Mouse (Mus musculus): ENCODE measurements around the gene Napsa.

Napsa gene

DNA sequence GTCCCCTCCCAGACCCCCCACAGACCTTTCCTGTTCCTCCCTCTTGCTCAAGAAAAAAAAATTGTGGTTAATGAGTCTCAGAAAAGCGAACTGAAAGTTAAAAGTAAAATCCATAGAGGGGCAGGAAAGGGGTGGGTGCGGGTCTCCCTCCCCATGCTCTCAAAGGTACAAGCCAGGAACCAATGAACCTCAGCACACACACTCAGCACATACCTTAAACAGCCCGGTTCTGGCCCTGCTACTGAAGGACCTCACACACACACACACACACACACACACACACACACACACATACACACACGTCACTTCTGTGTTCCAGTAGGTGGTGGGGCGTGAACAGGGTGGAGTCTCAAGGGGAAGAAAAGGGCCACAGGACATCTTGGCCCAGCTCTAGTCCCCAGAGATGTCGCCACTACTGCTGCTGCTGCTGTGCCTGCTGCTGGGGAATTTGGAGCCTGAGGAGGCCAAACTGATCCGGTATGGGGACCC is at the start of gene Napsa:
Gene Napsa, plus strand, starts transcription at position 168 of the 489 bp plus-strand sequence.
- DNase-seq (ENCODE audit: low spot score): no peak

DNA sequence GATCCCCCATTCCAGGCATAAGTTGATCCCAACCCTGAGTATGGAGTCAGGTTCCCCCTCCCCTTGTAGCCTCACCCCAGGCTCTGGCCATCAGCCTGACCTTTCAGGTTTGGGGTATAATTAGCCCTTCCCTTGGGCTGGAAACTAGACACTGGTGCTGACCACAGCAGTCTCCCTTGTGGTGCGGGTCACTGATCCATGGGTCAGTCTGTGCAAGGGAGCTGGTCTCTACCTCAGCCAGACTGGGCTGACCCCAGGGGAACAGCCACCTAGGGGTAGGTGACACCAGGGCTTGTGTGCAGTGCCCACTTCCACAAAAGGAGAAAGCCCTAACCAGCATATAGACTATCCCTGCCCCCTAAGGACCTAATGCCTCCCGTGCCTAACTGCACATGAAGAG is 49.1 kb upstream of the Napsa start:
- no peak for DNase-seq (ENCODE audit: low spot score)

DNA sequence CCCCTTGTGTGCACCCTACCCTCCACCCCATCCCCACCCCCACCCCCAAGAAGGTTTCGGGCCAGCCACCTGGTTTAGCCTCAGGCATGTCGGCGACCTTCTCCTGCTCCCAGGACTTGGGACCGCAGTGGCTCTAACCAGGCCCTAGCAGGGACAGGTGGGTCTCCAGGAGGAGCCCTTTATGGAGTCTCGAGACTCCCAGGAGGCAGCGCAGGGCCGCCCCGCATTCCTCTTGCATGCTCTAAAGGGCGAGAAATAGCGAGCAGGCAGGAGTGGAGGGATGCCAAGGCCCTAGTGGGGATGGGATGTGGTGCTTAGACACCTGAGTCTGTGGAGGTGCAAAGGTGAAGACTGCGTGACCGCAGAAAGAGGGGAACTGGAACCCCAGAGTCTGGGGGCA is 47.7 kb upstream of the Napsa start, which contains the start of gene Mybpc2:
Gene Mybpc2, minus strand, starts transcription at position 155 of the 400 bp plus-strand sequence.
- DNase-seq (ENCODE audit: low spot score): no peak

DNA sequence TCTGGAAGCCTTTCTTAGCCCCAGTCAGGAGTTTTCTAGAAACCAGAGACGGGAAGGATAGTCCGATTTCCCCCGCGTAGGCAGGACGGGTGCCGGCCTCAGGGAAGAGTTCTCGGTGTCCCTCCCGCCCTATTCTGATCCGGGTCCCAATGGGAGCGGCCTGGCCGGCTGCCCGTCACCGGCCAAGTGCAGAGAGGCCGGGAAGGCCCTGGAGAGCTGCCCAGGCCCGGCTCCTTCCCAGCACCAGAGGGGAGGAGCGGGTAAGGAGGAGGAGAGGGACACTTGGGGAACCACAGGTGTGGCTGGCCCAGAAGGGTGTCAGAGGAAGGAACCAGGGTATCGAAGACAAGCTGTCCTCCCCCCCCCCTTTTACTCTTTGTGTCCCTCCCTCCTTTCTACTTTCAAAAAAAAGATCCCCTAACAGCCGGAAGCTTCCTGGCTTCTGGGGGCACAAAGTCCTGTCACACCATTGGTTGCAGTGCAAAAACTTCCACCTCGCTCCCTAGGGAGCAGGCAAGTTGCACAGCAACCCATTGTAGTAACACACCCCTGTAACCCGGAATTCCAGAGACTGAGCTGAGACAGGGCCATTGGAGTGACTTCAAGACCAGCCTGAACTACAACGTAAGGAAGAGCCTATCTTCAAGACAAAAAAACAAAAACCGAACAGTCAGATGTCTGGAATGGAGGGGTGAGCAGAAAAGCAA is 46.9 kb upstream of the Napsa start:
- DNase-seq (ENCODE audit: low spot score): peak; percentile 89

DNA sequence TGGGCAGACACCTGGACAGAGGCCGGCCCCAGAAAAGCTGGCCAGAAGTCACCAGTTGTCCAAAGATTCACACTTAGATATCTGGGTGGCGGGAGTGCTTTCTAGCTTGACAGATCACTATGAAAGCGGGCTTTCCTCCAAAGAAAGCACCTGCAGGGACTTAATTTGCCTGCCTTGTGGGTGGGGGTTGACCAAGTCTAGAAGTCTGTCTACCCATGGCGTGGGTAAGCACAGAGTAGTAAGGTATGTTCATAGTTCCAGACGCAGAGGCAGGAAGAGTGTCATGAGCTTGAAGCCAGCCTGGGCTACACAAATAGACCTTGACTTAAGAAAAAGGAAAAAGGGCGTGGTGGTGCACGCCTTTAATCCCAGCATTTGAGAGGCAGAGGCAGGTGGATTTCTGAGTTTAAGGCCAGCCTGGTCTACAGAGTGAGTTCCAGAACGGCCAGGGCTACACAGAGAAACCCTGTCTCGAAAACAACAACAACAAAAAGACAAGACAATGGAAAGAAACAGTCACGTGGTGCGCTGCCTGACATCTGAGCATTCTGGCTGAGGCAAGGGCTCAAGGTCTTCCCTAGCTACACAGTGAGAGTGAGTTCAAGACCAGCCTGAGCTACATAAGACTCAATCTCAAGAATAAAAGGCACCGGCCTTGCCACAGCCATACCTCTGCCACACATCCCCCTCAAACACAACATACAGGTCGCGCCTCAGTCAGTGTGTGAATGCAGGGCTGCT is 45.6 kb upstream of the Napsa start:
- no peak for DNase-seq (ENCODE audit: low spot score)

DNA sequence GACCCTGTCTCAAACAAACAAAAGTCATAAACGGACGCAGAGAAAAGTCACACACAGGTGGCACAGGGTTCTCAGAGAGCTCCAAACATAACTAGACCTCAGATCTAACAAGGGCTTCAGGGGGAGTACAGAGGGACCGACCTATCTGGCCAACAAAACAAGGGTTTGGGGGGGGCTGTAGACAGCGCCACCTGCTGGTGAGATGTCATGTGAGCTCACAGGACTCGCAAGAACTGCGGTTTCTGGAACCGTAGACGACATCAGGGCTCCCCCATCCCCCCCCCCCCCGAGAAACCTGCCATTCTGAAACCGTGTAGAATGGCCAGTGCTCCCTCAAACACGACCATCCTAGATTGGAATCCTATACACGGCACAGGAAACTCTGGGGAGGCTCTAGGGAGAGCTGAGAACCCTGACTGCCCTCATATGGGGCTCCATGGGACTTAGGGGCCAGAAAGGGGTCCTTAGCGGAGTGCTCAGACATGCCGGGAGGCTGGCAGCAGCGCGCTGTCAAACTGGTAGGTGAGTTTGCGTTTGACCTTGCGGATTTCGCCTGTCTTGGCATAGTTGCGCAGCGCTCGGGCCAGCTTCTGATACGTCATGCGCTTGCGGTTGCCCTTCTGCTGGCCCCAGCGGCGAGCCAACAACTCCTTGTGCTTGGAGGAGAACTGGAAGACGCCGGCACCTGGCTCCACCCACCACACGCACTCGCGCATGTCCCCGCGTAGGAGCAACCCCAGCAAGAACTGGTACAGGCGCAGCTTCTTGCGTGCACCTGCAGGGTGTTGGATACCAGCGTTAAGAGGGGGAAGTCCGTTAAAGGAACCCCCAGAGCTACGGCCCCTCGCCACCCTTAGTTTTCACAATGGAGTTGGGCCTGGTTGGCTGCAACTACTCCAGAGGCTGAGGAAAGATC is 44.4 kb upstream of the Napsa start:
- peak; percentile 87 for DNase-seq (ENCODE audit: low spot score)

DNA sequence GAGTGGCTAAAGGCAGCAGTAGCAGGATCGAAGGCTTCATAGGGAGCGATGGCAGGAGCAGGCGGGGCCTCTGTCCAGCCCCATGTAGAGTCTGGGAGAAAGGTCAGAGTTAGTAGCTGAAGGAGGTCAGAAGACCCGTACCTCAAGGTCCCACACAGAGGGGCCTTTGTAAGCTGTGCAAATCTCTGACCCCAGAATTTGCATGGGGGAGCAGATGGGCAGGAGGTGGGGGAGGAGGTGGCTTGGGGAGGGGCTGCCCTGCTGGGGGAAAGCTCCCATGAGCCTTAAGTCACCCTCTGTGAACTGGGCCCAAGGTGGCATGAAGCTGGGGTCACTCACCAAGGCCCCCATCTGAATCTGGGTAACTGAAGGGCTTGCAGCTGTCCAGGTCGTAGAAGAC is 42.7 kb upstream of the Napsa start:
- DNase-seq (ENCODE audit: low spot score): no peak

DNA sequence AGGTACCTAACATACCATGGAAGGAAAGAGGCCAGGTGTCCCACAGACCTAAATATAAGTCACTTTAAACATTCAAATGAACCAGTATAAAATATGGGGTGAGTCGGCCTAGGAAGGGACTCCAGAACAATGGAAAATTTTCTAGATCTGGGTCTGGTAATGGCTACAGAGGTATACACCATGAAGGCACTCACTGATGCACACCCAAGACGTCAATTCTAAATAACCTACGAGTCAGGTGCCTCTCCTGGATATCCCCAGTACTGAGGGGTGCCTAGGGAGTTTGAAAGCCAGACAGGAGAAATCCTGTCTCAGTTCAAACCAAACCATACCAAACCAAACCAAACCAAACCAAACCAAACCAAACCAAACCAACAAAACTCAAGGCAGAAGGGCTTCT is 41.7 kb upstream of the Napsa start:
- no peak for DNase-seq (ENCODE audit: low spot score)

DNA sequence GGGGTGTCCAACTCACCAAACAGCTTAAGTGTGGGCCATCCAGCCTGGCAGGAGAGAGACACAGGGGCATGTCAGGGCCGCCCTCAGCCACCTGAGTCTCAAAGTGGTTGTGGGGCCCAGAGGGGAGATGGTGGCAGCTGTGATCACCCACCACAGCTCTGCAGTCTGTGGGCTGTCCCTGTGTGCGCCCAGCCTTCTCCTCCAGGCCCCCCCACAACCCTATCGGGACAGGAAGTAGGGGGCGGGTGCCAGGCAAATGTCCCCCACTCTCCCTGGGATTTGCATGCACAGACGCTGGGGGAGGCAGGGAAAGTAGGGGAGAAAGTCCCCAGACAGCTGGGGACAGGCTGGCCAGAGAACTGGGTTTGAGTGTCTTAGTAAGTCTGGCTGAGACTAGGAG is 41.0 kb upstream of the Napsa start:
- DNase-seq (ENCODE audit: low spot score): no peak

DNA sequence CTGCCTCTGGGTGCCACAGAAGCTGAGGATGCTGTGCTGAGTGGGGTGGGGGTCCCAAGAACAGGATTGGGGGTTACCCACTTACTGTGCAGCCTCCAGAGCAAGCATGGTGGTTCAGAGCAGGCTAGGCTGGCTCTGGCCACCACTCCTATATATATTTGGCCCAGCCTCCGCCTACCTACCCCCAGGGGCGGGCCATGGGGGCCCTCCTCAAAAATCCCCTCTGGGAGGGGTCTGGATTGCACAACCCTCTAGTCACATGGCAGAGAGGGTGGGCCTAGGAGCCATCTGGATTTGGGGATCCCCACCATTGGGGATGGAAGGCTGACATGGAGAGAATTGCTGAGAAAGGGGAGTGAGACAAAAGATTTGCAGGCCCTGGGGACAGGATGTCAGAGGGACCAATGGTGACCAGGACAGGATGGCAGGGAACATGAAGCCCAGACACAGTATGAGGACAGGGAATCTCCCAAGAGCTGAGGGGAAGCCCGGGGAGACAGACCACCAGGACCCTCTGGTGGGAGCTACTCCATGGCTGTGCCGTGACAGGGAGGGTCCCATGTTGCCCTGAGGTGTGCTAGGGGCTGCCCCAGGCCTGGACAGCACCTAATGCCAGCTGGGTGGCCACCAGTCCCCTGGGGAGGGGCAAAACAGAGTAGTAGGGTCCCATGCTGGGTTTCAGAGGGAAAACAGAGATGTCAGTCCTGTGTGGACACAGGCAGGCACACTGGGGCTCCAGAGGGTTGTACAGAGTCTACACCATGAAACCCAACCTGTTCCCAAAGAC is 40.0 kb upstream of the Napsa start, which contains the start of gene Spib:
Gene Spib, minus strand, starts transcription at position 126 of the 787 bp plus-strand sequence.
- DNase-seq (ENCODE audit: low spot score): no peak

DNA sequence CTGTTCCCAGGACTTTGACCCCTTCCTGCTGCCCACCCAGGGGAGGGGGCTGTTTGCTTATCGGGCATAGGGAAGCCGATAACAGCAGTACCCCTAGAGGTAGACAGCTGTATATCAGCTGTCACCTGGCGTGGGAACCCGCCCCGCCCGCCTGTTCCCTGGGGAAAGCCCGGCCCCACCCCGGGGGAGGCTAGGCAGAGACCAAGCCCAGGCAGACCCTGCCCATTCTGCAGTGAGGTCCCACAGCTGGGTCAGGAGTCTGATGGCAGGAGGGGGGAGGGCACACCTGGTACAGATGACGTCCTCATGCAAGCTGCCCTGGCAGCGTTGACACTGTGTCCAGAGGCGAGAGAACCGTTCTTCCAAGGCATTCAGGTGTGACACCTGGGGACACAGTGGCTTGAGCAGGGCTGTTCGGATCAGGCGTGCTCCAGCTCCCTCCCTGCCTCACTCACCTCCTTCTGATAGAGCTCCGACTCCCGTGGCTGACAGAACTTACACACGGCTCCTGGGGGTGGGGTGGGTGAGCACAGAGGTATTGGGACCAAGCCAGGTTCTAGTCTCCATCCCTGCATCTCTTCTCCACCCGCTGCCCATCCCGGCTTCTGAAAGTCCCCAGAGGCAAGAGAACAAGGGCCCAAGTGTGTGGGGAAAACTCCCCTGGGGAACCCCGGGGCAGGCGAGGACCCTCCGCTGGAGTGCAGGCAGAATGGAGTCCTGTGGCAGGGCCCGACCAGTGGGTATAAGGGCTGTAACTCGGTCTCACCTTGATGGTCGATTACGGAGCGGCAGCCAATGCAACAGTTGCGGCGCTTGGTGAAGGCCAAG is 39.0 kb upstream of the Napsa start:
- no peak for DNase-seq (ENCODE audit: low spot score)

DNA sequence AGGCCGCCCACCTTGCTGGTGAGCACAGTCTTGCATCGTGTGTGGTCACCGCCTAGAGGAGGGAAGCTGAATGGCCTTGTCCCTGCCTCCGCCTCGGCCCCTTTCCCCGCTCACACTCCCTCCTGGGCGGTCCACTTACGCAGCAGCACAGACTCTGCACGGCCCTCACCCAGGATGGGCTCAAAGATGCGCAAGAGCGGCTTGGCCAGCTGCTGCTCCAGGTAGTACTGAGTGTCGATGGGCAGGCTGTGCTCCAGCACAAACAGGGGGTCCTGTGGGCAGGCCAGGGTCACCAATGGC is 38.5 kb upstream of the Napsa start:
- no peak for DNase-seq (ENCODE audit: low spot score)

DNA sequence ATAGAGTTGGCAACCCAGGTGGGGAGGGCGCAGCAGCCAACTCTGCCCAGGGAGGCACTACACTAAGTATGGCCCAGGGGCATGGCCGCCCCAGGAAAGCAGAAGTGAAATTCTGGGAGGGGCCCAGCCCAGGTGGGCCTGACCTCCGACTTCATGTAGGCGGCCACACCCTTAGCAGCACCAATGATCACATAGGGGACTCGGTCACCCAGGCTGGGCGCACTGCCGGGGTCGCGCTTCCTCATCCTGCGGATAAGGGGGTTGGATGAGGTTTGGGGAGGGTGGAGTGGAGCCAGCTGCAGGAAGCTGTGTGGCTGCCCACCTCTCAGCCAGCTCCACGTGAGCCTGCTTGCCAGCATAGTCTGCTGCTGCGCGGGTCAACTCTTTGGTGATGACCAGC is 37.9 kb upstream of the Napsa start:
- DNase-seq (ENCODE audit: low spot score): no peak

DNA sequence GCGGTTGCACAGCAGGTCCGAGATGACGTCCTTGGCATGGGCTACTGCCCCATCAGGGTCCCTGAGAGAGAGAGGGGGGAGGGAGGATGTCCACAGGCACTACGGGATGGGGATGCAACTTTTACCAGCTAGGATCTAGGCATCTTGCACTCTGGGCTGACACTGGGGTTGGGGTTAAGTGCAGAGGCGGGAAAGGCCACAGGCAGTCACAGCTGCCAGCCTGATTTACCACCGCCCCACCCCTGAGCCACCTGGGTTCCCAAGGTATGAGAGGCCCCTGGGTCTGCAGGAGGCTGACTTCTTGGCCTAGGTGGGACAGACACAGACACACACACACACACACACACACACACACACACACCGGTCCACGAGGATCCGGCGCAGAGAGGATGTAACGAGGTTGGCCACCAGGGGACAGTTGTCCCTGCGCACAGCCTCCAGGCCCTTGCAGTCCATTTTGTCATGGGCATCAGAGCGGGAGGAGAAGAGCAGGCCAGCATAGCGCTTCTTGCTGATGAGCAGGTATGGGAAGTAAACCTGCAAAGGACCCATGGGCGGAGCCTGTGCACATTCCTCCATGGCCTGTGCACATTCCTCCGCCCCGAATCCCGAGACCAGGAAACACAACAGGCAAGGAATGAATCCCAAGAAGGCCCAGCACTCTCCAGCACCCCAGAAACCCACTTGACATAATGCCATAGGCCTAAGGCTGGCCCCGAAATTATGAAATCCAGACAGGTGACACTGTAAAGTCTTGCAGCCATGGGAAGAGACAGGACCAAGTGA is 37.3 kb upstream of the Napsa start:
- no peak for DNase-seq (ENCODE audit: low spot score)

DNA sequence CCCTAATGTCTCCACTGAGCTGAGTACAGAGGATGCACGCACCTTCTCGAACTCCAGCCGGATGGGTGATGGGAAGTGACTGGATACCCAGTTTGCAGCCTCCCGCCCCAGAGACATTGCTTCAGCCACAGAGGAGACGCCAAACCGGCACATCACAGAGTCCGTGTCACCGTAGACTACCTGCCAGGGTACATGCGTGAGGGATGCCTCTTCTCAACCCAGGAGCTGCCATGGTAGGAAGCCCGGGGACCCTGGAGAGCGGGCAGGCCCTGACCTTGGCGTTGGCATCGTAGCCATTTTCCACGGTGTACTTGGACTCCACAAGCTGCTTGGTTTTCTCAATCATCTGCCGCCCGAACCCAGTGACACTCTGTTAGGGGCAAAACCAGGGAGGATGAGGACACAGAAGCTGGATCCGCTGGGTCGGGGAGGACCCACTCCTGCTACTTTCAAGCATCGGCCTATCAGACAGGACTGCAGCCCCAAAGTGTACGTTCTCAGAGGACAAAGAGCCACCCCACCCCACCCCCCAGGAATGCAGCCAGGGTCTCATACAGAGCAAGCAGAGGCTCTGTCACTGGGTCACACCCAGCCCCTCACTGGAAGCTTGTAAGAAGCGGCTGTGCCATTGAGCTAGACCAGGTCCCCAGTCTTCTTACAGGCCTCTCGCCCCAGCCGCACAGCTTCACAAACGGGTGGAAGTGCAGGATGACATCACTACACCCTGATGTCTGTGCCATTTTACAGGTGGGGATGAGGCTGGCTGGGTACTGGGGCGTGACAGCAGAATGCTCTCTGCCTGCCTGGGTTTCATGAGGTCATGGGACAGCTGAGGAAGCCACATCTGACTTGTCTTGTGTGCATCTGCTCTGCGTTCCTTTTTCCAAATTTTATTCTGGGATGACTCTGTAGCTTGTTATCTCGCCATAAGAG is 36.3 kb upstream of the Napsa start:
- no peak for DNase-seq (ENCODE audit: low spot score)

DNA sequence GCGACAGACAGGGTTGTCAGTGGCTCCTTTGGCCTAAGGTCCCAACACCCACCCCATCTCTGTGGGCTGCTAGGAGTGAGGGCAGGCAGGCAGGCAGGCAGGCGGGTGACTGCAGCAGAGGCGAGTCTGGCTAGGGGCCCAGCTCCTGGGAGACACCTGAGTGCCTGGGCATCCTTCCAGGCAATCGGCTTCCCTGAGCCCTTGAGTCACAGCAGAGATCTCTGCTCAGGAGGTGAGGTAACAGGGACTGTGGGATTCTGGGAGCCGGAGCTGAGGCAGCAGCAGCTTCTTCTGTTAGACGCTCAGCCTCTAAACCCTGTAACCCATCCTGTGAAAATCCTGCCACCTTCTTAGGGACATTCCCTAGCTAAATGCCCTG is 35.6 kb upstream of the Napsa start:
- peak; percentile 47 for DNase-seq (ENCODE audit: low spot score)

DNA sequence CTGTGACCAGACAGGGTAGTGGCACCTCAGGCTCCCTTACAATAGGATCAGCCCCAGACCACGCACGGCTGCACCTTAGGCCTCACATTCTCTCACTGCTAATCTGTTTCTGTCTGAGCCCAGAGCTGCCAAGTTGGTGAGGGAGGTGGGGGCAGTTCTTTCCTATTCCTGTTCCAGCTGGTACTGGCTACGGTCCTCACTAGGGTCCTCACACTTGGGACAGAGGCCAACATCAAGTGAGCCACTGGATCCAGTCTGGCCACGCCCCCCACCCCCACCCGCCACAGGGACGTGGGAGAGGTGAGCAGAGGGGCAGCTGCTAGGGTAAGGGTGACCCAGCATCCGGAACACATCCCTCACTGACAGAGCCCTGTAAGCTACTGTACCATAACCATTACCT is 35.2 kb upstream of the Napsa start:
- no peak for DNase-seq (ENCODE audit: low spot score)

DNA sequence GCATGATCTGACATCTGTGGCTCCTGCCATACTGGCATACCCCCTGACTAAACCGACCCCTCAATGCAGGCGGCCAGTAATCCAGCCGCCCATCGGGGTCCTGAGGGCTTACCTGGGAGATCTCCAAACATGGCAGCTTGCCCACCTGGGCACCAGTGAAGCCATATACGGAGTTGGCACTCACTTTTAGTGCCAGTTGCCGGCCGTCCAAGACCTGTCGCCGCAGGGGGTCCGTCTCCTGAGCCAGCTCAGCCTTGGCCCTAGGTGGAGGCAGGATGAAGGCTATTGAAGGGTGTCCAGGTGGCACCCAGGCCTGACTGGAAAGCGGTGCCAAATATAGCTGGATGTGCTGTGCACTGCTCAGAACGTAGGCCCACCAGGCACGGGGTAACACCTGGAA is 34.7 kb upstream of the Napsa start:
- peak; percentile 45 for DNase-seq (ENCODE audit: low spot score)
